Mouse (Mus musculus) erythroblast, embryonic 14.5 days (primary cell): ENCODE measurements at regions not wholly inside any gene's neighbourhood (a gene's known extent, or its start where the extent isn't known, plus 50 kb on each side); places are given as distances from the start of the nearest gene placed in this dataset.

Experiments used
- GATA1 ChIP-seq: IDR thresholded peaks from 2 replicates; pipeline ENCODE4 v1.6.1; 2012; ENCODE audit warnings: low read length, inconsistent platforms, mixed read lengths
- TAL1 ChIP-seq: IDR thresholded peaks from 3 replicates; pipeline ENCODE4 v1.6.1; 2012; ENCODE audit warnings: low read length, inconsistent platforms, mixed read lengths

- TF ChIP-seq GATA1 (no peak), TAL1 (no peak)
These were observed 75.6 kb upstream of the Peli1 start for GRCm38 (mm10) chr11:21015536-21015935.
